Mouse (Mus musculus) R1 (cell line): ENCODE results near the gene Gm15319.
"Not testable (repeated sequence)": the region's sequence is repeated elsewhere in the genome, so short reads cannot be mapped to it uniquely, and the experiment has no call there.

ENCODE experiments used
- DNase-seq: peaks from one replicate; pipeline ENCODE4 v3.0.0-alpha.2; 2018; ENCODE audit warnings: low read depth, low spot score

The Gm15319 gene

GRCm38 (mm10) chr8:20363110-20363509 is at the start of gene Gm15319:
TSS of gene Gm15319 (minus strand) at chr8:20363210.
- not testable (repeated sequence) for DNase-seq

GRCm38 (mm10) chr8:20410355-20410754 is 47.3 kb upstream of the Gm15319 start:
- not testable (repeated sequence) for DNase-seq

- DNase-seq: peak; percentile 33
Observed at GRCm38 (mm10) chr8:20408441-20409030, 45.5 kb upstream of the Gm15319 start.

- not testable (repeated sequence) for DNase-seq
Observed at GRCm38 (mm10) chr8:20389363-20389739, 26.3 kb upstream of the Gm15319 start.

- not testable (repeated sequence) for DNase-seq
Observed at GRCm38 (mm10) chr8:20388706-20389362, 25.8 kb upstream of the Gm15319 start.

GRCm38 (mm10) chr8:20387121-20387794 is 24.2 kb upstream of the Gm15319 start:
- peak; percentile 52 for DNase-seq

- not testable (repeated sequence) for DNase-seq
Observed at GRCm38 (mm10) chr8:20384990-20385389, 22.0 kb upstream of the Gm15319 start.

GRCm38 (mm10) chr8:20384131-20384530 is 21.1 kb upstream of the Gm15319 start:
- DNase-seq: not testable (repeated sequence)

GRCm38 (mm10) chr8:20382146-20382545 is 19.1 kb upstream of the Gm15319 start:
- DNase-seq: not testable (repeated sequence)

- not testable (repeated sequence) for DNase-seq
Observed at GRCm38 (mm10) chr8:20381637-20382036, 18.6 kb upstream of the Gm15319 start.

GRCm38 (mm10) chr8:20381239-20381620 is 18.2 kb upstream of the Gm15319 start:
- DNase-seq: not testable (repeated sequence)

- DNase-seq: not testable (repeated sequence)
Observed at GRCm38 (mm10) chr8:20380590-20381238, 17.7 kb upstream of the Gm15319 start.

- DNase-seq: not testable (repeated sequence)
Observed at GRCm38 (mm10) chr8:20379650-20380436, 16.8 kb upstream of the Gm15319 start.

- not testable (repeated sequence) for DNase-seq
Observed at GRCm38 (mm10) chr8:20378786-20379649, 16.0 kb upstream of the Gm15319 start.

- not testable (repeated sequence) for DNase-seq
Observed at GRCm38 (mm10) chr8:20378353-20378752, 15.3 kb upstream of the Gm15319 start.

- not testable (repeated sequence) for DNase-seq
Observed at GRCm38 (mm10) chr8:20375698-20376097, 12.7 kb upstream of the Gm15319 start.

GRCm38 (mm10) chr8:20356386-20356785 is 6.6 kb downstream of the Gm15319 start:
- DNase-seq: not testable (repeated sequence)

GRCm38 (mm10) chr8:20353579-20353978 is 9.4 kb downstream of the Gm15319 start:
- DNase-seq: not testable (repeated sequence)

GRCm38 (mm10) chr8:20302759-20303158 is 60.3 kb downstream of the Gm15319 start:
- DNase-seq: not testable (repeated sequence)

GRCm38 (mm10) chr8:20300042-20300441 is 63.0 kb downstream of the Gm15319 start:
- DNase-seq: not testable (repeated sequence)
